Mouse (Mus musculus) megakaryocyte, embryonic 14.5 days (primary cell): ENCODE results near the gene Mvd.

Experiments used
- FLI1 ChIP-seq: IDR thresholded peaks from 2 replicates; pipeline ENCODE4 v1.6.1; 2012; ENCODE audit warnings: low read length, inconsistent platforms, mixed read lengths
- GATA1 ChIP-seq: IDR thresholded peaks from 3 replicates; pipeline ENCODE4 v1.6.1; 2012; ENCODE audit warnings: mixed read lengths, low read length, inconsistent platforms, borderline replicate concordance

DNA sequence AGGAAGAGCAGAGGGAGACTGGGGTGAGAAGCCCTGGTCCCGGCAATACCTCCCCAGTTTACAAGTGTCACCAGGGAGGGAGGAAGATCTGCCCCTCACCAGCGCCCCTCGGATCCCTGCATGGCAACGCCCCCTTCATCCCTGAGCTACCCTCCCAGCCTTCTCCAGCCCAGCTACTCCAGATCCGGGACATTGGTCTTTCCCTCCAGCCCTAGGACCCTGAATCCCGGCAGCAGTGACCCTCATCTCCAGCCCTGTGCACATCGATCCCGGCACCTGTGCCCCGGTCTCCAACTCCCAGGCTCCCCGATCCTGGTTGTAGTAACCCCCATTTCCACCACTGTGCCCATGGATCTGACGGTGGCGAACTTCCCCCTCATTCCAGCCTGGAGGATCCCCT lies 441 bp downstream of the Mvd start:
- TF ChIP-seq GATA1 (no peak), FLI1 (no peak)
